Mouse (Mus musculus): ENCODE measurements around the gene Shank3. TPM values are rescaled to one million over a fixed set of nuclear protein-coding genes. Genes with fewer than 3 reads are reported as not detected.

Shank3 gene
- polyA plus RNA-seq (2017; shearing (Covaris generic)), result not detected

GRCm38 (mm10) chr15:89498961-89499688 lies at the start of gene Shank3:
Shank3 (plus strand) TSS chr15:89499623.

GRCm38 (mm10) chr15:89453865-89454478 lies 45.5 kb upstream of the Shank3 start, which contains the start of gene Mapk8ip2:
Mapk8ip2 (plus strand) TSS chr15:89453913.

DNA sequence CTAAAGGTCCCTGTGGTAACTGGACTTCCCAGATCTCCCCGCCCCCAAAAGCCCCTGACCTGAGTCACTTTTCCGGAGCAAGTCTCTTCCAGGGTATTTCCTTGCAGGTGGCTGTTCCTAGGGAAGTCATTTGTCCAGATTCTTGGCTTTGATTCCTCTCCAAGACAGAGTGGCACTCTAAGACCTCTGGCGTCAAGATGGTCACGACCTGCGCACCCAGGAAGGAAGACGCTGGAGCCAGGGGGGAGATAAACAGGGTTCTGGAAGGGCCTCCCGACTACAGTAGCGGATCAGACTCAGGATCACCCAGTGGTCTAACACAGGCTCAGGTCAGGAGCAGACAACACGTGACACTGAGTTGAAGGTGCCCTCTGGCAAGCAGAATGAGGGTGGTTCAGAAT lies 22.3 kb upstream of the Shank3 start, which contains the start of gene Arsa:
Gene Arsa (minus strand): TSS at position 335 of the 401 bp plus-strand sequence.

GRCm38 (mm10) chr15:89568114-89568513 lies 68.7 kb downstream of the Shank3 start, which contains the start of gene Acr:
Acr (plus strand) TSS chr15:89568326.

GRCm38 (mm10) chr15:89591723-89592455 lies 92.5 kb downstream of the Shank3 start, which contains the start of gene Rabl2:
Rabl2 (minus strand) TSS chr15:89591923.

Other genes starting within 250 kb of the Shank3 start
- 140 TPM for gene Sbf1, start 184.3 kb upstream of the Shank3 start, polyA plus RNA-seq (2017; shearing (Covaris generic))
- not detected for gene Adm2, start 176.9 kb upstream of the Shank3 start, polyA plus RNA-seq (2017; shearing (Covaris generic))
- gene Miox, start 165.2 kb upstream of the Shank3 start, polyA plus RNA-seq (2017; shearing (Covaris generic)), result not detected
- 50.1 TPM for gene Lmf2, start 144.0 kb upstream of the Shank3 start, polyA plus RNA-seq (2017; shearing (Covaris generic))
- gene Ncaph2, start 143.9 kb upstream of the Shank3 start, polyA plus RNA-seq (2017; shearing (Covaris generic)), result 131 TPM
- gene Sco2, start 125.8 kb upstream of the Shank3 start, polyA plus RNA-seq (2017; shearing (Covaris generic)), result 3.0 TPM
- gene Tymp, start 122.6 kb upstream of the Shank3 start, polyA plus RNA-seq (2017; shearing (Covaris generic)), result 0.79 TPM
- not detected for gene Odf3b, start 120.3 kb upstream of the Shank3 start, polyA plus RNA-seq (2017; shearing (Covaris generic))
- not detected for gene Klhdc7b, start 114.7 kb upstream of the Shank3 start, polyA plus RNA-seq (2017; shearing (Covaris generic))
- gene Syce3, start 89.1 kb upstream of the Shank3 start, polyA plus RNA-seq (2017; shearing (Covaris generic)), result not detected
- 0.45 TPM for gene Cpt1b, start 73.8 kb upstream of the Shank3 start, polyA plus RNA-seq (2017; shearing (Covaris generic))
- gene C730034F03Rik, start 70.0 kb upstream of the Shank3 start, polyA plus RNA-seq (2017; shearing (Covaris generic)), result 6.1 TPM
- not detected for gene Gm44502, start 69.9 kb upstream of the Shank3 start, polyA plus RNA-seq (2017; shearing (Covaris generic))
- gene Chkb, start 69.7 kb upstream of the Shank3 start, polyA plus RNA-seq (2017; shearing (Covaris generic)), result 124 TPM
- gene Mapk8ip2, start 45.7 kb upstream of the Shank3 start, polyA plus RNA-seq (2017; shearing (Covaris generic)), result 0.09 TPM
- 13.1 TPM for gene Arsa, start 22.2 kb upstream of the Shank3 start, polyA plus RNA-seq (2017; shearing (Covaris generic))
- not detected for gene Acr, start 68.7 kb downstream of the Shank3 start, polyA plus RNA-seq (2017; shearing (Covaris generic))
- 1.9 TPM for gene Rabl2, start 92.3 kb downstream of the Shank3 start, polyA plus RNA-seq (2017; shearing (Covaris generic))

All from effector memory CD4-positive, alpha-beta T cell, adult 5 months (primary cell).